Mouse (Mus musculus) cerebellum, postnatal 25 days (tissue): ENCODE measurements around the gene Pygl.

Experiments
- DNase-seq, 2 experiments: peaks; one replicate each; pipeline ENCODE4 v3.0.0; 2021; ENCODE audit warnings: mixed read lengths in 2 of 2

Pygl gene

GRCm38 (mm10) chr12:70227121-70227932, 4.0 kb downstream of the Pygl start:
- DNase-seq, result peak in 1 of 2 experiments; percentile 21

GRCm38 (mm10) chr12:70226655-70227054, 4.6 kb downstream of the Pygl start:
- no peak for DNase-seq

- DNase-seq, result no peak
Measured at GRCm38 (mm10) chr12:70223331-70223730, 8.0 kb downstream of the Pygl start.

GRCm38 (mm10) chr12:70221425-70221824, 9.9 kb downstream of the Pygl start:
- DNase-seq, result no peak

- no peak for DNase-seq
Measured at GRCm38 (mm10) chr12:70218795-70219540, 12.3 kb downstream of the Pygl start.

- peak in 1 of 2 experiments; percentile 31 for DNase-seq
Measured at GRCm38 (mm10) chr12:70216229-70216800, 15.0 kb downstream of the Pygl start.

GRCm38 (mm10) chr12:70214281-70214680, 17.0 kb downstream of the Pygl start:
- no peak for DNase-seq

GRCm38 (mm10) chr12:70213601-70214000, 17.7 kb downstream of the Pygl start:
- no peak for DNase-seq

- DNase-seq, result peak; percentile 38 to 47
Measured at GRCm38 (mm10) chr12:70212501-70212900, 18.8 kb downstream of the Pygl start.

GRCm38 (mm10) chr12:70208214-70208613, 23.1 kb downstream of the Pygl start:
- no peak for DNase-seq

- DNase-seq, result no peak
Measured at GRCm38 (mm10) chr12:70204433-70204832, 26.9 kb downstream of the Pygl start.

GRCm38 (mm10) chr12:70201926-70202529, 29.3 kb downstream of the Pygl start:
- no peak for DNase-seq

GRCm38 (mm10) chr12:70196341-70196740, 34.9 kb downstream of the Pygl start:
- DNase-seq, result no peak

- DNase-seq, result no peak
Measured at GRCm38 (mm10) chr12:70195426-70195825, 35.9 kb downstream of the Pygl start.

GRCm38 (mm10) chr12:70192267-70192727, 39.0 kb downstream of the Pygl start:
- peak; percentile 27 to 39 for DNase-seq

- peak; percentile 34 to 50 for DNase-seq
Measured at GRCm38 (mm10) chr12:70184173-70184783, 47.0 kb downstream of the Pygl start.

- DNase-seq, result peak in 1 of 2 experiments; percentile 14
Measured at GRCm38 (mm10) chr12:70183507-70183906, 47.8 kb downstream of the Pygl start.

GRCm38 (mm10) chr12:70169969-70170368, 61.3 kb downstream of the Pygl start:
- DNase-seq, result no peak

- no peak for DNase-seq
Measured at GRCm38 (mm10) chr12:70167950-70168349, 63.3 kb downstream of the Pygl start.

GRCm38 (mm10) chr12:70164741-70165140, 66.5 kb downstream of the Pygl start:
- DNase-seq, result no peak

GRCm38 (mm10) chr12:70161057-70161456, 70.2 kb downstream of the Pygl start:
- DNase-seq, result no peak

GRCm38 (mm10) chr12:70157292-70158066, 73.8 kb downstream of the Pygl start:
- no peak for DNase-seq
